Mouse (Mus musculus): ENCODE measurements around the gene Etfrf1.

Etfrf1 gene

DNA sequence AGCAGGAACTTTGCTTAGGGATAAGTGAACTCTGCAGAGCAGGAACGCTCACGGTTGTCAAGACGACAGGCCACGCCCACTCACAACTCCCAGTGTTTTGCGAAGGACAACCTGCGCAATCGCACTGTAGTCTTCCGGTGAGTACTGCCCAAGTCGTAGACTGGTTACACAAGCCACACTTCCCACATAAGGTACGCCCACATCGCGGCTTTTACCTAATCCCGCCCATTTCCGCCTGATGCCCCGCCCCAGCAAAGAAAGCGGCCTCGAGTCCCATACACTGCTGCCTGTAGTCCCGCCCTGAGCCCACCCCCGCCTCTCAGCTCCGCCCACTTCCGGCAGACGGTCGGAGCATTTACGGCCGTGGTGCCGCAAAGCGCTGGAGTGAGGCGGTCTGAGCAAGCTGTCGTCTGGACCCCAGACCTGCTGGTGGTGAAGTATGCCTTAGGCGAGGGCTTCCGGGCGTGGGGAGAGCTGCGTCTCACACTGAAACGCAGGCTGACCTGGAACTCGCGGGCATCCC, at the start of gene Etfrf1, which contains the start of gene Casc1:
Gene Etfrf1 (plus strand): TSS at position 319 of the 523 bp plus-strand sequence.
Gene Casc1 (minus strand): TSS at position 190 of the 523 bp plus-strand sequence.
- DNase-seq: peak; percentile 99

- no peak for DNase-seq
These were observed 38.9 kb upstream of the Etfrf1 start for GRCm38 (mm10) chr6:145171892-145172606.

- DNase-seq: peak; percentile 92 to 94
These were observed 37.1 kb upstream of the Etfrf1 start for GRCm38 (mm10) chr6:145173781-145174191.

GRCm38 (mm10) chr6:145175571-145175981, 35.4 kb upstream of the Etfrf1 start:
- DNase-seq: peak; percentile 52 to 69

GRCm38 (mm10) chr6:145176474-145176873, 34.5 kb upstream of the Etfrf1 start:
- no peak for DNase-seq

GRCm38 (mm10) chr6:145179665-145180064, 31.3 kb upstream of the Etfrf1 start:
- DNase-seq: peak; percentile 87

GRCm38 (mm10) chr6:145182044-145182443, 28.9 kb upstream of the Etfrf1 start:
- DNase-seq: peak; percentile 39 to 48

DNA sequence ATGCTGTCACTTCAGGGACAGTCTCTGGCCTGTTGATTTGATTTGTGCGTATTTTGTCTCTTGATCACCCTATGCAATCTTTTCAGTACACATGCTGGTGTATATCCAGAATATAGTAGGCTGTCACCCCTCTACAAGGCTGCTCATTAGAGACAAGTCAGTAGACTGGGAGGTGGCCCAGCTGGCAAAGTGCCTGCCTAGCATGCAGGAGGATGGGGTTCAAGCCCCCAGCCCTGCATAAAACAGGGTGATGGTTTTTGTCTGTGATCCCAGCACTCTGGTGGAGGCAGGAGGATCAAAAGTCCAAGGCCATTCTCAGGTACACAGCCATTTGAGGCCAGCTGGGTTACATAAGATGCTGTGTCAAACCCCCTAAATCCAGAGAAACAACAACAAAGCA, 24.8 kb upstream of the Etfrf1 start:
- no peak for DNase-seq

- peak; percentile 32 to 57 for DNase-seq
These were observed 23.5 kb upstream of the Etfrf1 start for GRCm38 (mm10) chr6:145187093-145188088.

DNA sequence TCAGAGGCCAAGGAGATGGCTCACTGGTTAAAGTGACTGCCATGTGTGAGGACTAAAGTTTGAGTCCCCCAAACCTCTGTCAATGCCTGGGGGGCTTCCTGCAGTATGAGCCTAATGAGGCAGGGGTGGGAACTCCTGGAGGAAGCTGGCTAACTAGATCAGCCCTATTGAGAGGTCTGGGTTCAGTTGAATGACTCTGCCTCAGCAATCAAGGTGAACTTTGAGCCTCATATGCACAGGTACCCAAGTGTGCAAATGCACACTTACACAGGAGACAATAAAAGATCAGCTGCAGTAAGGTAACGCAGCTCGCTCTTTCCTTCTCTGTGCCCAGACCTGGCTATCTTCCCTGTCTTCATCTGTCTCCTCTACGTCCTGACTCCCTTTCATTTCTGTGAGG, 17.9 kb upstream of the Etfrf1 start:
- no peak for DNase-seq

- no peak for DNase-seq
These were observed 17.5 kb upstream of the Etfrf1 start for GRCm38 (mm10) chr6:145193446-145193845.

DNA sequence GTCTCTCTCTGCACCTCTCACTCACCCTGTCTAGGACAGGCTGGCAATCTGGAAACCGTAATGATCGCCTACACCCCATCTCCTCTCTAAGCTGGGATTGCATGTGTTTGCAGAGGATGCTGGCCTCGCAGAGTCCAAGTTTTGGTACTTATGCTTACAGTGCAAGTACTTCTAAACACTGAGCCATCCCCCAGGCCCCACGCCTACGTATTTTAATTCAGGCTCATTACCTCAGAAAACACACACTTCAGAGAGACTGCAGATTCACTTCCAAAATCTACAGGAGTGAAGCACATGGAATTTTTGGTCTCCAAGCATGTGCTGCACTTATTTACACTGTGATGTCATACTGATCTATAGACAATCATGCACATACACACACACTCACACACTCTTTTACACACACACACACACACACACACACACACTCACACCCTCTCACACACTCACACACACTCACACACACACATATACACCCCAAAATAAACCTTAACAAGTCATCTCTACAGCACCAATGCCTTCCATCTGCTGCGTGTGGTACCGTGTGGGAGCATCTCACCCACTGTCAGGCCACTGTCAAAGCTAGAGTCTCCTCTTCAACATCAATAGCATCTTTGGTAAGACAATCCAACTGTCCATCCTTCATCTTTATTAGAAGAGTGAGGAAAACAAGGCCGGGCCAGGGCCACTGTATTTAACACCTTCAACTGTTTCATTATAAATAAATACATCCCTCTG, 12.8 kb upstream of the Etfrf1 start:
- no peak for DNase-seq

GRCm38 (mm10) chr6:145202432-145203125, 8.4 kb upstream of the Etfrf1 start:
- DNase-seq: no peak

GRCm38 (mm10) chr6:145204440-145204839, 6.5 kb upstream of the Etfrf1 start:
- DNase-seq: no peak

GRCm38 (mm10) chr6:145205142-145205541, 5.8 kb upstream of the Etfrf1 start:
- DNase-seq: no peak

DNA sequence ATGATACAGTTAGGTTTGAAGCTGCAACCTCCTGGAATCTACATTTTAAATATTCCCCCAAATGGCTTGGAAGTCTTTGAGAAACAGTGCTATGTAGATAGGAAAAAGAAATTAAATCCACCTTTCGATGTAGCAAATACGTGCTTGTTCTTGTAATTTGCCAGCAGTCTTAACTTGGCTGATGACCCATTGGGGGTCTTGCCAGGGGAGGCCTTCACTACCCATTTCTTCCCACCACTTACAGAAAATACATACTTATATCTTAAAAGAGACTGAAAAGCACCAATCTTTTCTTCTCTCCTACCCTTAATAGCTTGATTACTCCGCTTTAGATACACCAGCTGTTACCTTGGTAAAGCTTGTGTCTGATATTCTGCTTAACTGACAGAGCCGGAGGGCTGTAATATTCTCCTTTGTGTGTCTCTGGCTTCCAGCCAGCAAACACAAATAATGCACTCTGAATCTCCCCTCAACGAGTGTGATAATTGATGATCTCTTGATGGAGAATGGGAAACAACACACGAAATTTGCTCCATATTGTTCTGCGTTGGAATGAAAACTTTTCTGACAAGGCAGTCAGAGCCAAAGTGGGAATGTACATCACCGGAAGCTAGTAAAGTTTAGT, 766 bp upstream of the Etfrf1 start:
- DNase-seq: no peak

DNA sequence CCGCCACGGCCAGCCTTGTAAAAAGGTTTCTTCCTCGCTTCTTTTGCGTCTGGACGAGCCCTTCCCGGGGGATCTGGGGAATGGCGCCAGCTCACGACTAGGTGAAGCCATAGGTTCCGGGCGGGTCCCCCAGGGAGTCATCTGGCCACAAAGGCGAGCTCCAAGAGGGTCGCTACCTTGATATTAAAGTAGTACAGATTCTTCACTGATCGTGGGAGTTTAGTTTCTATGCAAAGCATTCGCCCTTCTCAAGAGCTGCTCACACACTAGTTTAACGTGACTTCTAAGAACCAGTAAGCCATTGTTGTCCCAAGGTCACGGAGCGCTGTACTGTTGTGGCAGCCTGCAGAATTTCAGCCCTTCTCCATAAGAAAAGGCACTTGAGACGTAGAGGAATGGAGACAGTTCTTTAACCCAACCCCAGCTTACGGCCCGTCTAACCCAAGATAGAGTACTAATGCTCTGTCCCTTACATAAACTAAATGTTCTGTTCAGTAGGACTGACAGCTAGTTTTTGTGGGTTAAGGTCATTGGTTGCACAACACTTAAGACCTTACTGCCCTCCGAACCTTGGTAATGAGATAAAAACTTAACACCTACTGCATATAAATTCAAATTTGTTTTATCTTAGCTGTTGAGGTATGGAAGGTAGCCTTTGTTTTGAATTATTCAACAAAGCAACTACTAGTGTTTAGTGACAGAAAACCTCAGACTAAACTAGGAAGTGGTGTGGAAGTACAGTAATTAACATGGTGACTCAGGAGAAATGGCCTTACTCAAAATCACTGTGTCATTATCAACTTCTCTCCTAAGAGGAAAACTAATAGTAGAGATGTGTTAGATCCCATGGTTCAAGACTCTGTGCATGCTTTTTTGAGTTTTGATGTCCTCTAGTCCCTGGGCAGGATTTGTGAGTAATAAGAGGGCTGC, 707 bp downstream of the Etfrf1 start:
- DNase-seq: no peak

DNA sequence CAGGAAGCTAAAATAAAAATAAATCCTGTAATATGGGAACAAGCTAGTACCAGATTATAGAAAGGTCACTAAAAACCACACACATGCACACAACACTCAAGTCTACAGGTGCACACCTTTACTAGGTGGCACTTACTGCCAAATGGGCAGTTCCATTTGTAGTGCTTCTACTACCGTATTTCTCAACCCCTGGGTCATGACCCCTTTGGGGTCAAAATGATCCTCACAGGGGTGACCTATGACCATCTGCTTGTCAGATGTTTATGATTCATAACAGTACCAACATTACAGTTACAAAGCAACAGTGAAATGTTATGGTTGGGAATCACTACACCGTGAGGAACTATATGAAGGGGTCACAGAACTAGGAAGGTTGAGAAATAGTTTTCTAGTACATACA, 3.0 kb downstream of the Etfrf1 start:
- DNase-seq: no peak

DNA sequence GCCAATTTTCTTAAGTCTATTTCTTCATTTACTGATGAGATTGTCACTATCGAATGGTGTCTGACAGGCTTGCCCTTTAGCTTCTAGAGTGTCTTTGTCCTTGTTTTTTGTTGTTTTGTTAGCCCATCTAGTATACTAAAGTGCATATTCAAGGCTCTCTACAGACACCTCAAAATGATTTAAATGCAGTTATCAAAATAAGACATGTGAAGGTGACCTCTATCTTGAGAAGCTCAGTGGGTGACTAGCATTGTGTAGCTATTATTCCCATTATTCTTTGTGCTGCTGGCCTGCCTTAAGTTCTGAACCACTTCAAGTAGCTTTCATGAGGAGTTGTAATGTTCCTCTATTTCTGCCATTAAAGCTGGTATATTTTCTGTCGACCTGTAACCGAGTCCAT, 4.9 kb downstream of the Etfrf1 start:
- DNase-seq: no peak

DNA sequence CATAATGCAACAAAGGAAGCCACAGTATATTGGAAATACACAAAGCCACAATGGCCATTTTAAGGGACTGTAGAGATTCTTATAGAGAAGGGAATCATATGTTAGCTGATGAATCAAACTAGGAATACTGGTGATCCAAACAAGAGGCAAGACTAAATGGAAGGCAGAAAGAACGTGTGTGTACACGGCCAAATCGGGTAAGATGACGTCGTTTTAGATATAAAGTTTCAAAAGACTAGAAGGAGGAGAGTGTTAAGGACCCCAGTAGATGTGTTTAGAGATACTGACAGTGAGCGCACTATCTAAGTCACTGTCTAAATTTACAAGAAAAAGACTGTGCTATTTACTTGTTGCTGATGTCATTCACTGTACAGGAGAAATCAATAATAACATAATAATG, 13.3 kb downstream of the Etfrf1 start:
- DNase-seq: no peak
